Mouse (Mus musculus) erythroblast, embryonic 14.5 days (primary cell): ENCODE results near the gene Scai.

Experiments
- GATA1 ChIP-seq: IDR thresholded peaks from 2 replicates; pipeline ENCODE4 v1.6.1; 2012; ENCODE audit warnings: low read length, inconsistent platforms, mixed read lengths
- TAL1 ChIP-seq: IDR thresholded peaks from 3 replicates; pipeline ENCODE4 v1.6.1; 2012; ENCODE audit warnings: low read length, inconsistent platforms, mixed read lengths

DNA sequence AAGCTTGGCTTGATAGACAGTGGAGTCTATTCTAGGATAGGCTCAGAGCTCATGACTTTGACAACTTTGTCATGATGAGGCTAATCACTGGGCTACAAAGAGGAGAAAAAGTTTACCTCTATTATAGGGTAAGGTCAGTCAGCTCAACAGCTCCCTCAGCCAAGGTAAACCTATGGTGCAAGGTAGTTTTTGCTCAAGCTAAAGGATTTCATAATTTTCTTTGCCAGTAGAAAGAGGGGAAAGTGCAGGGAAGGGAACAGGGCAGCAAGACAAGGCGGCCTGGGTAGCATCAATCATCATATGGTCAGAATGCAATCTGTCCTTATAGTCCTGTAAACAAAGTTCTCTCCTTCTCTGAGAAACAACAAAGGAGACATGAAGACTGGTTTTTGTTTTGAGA, 150.3 kb downstream of the Scai start:
- TF ChIP-seq GATA1 (no peak), TAL1 (no peak)
